Mouse (Mus musculus): ENCODE data around the gene 4930435E12Rik. TPM values are rescaled to one million over a fixed set of nuclear protein-coding genes. Genes with fewer than 3 reads are reported as not detected.

4930435E12Rik gene
- polyA plus RNA-seq, 1 experiment from 2014 or later, result not detected

DNA sequence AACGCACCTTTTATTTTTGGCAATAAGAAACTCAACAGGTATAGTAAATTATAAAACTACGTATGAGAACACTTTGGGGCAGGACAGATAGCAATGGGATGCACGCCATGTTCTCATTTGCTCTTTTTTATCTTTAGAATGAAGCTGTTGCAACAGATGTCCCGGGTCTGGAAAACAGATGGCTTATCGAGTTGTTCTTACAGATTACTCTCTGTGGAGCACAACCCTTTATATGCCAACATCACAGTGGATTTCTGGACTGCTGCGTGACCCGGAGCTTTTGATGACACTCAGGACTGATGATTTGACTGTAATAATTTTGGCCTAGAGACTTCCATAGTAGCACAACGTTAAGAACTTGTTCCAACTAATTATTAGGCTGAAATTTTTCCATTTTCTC, 60.8 kb downstream of the 4930435E12Rik start:
- H3K36me3 ChIP-seq (ENCODE audit: insufficient read depth, low read length), result peaks cover 13% of the 10 kb centered on the region; the same call in 1 of the 2 replicates
- H3K4me2 ChIP-seq (replicated peaks; ENCODE audit: low read depth, low read length), result no peak overlapping the region
- 68% methylated on average over 8 of the region's 8 CpGs for WGBS
- H3K27me3 ChIP-seq (replicated peaks; ENCODE audit: insufficient read depth, low read length), result no peaks in the 10 kb centered on the region
- peaks cover 7% of the 10 kb centered on the region; the same call in 1 of the 2 replicates for H3K4me1 ChIP-seq (ENCODE audit: insufficient read depth, low read depth, low read length)
- peak; percentile 63 for ATAC-seq
- H3K4me3 ChIP-seq (ENCODE audit: low read depth, low read length), result no peak overlapping the region
- no peak overlapping the region for H3K27ac ChIP-seq (ENCODE audit: low read length)
- H3K9me3 ChIP-seq (ENCODE audit: low read length), result no peaks in the 10 kb centered on the region
- H3K9ac ChIP-seq (replicated peaks; ENCODE audit: low read depth), result no peak overlapping the region
- TF ChIP-seq CTCF (IDR thresholded peaks at IDR 0.05) (no peak), EP300 (IDR thresholded peaks at IDR 0.05) (no peak; the same call in 1 of the 2 replicates)
- peak; percentile 80 for DNase-seq (ENCODE audit: low spot score)

DNA sequence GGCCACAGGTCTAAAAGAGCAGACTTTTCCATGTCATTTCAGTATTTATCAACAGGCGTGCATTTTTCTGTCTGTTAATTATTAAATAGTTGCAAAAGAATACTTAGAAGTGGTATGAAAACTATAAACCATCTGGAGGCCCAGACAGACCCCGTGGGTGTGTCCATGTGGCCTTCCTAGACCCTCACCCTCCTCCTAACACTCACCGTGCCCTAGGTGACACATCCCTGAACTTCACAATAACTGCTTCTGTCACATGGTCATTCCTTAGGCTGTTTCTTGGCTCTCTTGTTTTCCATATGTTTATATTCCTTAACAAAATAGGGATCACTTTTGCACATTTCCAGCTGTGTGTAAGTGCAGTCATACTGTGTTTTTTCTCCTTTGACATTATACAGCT, 61.9 kb downstream of the 4930435E12Rik start:
- 48% methylated on average over 3 of the region's 3 CpGs for WGBS
- TF ChIP-seq CTCF (IDR thresholded peaks at IDR 0.05), result no peak
- peak; percentile 39; the same call in 1 of the 2 replicates for TF ChIP-seq EP300 (IDR thresholded peaks at IDR 0.05)
- DNase-seq (ENCODE audit: low spot score) (peak; percentile 66), ATAC-seq (peak; percentile 63)
- Histone ChIP-seq H3K4me2 (replicated peaks; ENCODE audit: low read depth, low read length) (no peak overlapping the region), H3K4me1 (ENCODE audit: insufficient read depth, low read depth, low read length) (peaks cover 7% of the 10 kb centered on the region; the same call in 1 of the 2 replicates), H3K27ac (ENCODE audit: low read length) (no peak overlapping the region), H3K36me3 (ENCODE audit: insufficient read depth, low read length) (peaks cover 13% of the 10 kb centered on the region; the same call in 1 of the 2 replicates), H3K27me3 (replicated peaks; ENCODE audit: insufficient read depth, low read length) (no peaks in the 10 kb centered on the region), H3K4me3 (ENCODE audit: low read depth, low read length) (no peak overlapping the region), H3K9ac (replicated peaks; ENCODE audit: low read depth) (no peak overlapping the region), H3K9me3 (ENCODE audit: low read length) (no peaks in the 10 kb centered on the region)

GRCm38 (mm10) chr16:38763508-38763907, 65.0 kb downstream of the 4930435E12Rik start:
- Histone ChIP-seq H3K27me3 (replicated peaks; ENCODE audit: insufficient read depth, low read length) (no peaks in the 10 kb centered on the region), H3K9ac (replicated peaks; ENCODE audit: low read depth) (no peak overlapping the region), H3K4me1 (ENCODE audit: insufficient read depth, low read depth, low read length) (peaks cover 7% of the 10 kb centered on the region; the same call in 1 of the 2 replicates), H3K27ac (ENCODE audit: low read length) (no peak overlapping the region), H3K4me2 (replicated peaks; ENCODE audit: low read depth, low read length) (no peak overlapping the region), H3K4me3 (ENCODE audit: low read depth, low read length) (no peak overlapping the region), H3K36me3 (ENCODE audit: insufficient read depth, low read length) (peaks cover 23% of the 10 kb centered on the region), H3K9me3 (ENCODE audit: low read length) (no peaks in the 10 kb centered on the region)
- DNase-seq (ENCODE audit: low spot score) (no peak), ATAC-seq (no peak)
- 65% methylated on average over 4 of the region's 4 CpGs for WGBS
- TF ChIP-seq CTCF (IDR thresholded peaks at IDR 0.05) (no peak), EP300 (IDR thresholded peaks at IDR 0.05) (no peak)

DNA sequence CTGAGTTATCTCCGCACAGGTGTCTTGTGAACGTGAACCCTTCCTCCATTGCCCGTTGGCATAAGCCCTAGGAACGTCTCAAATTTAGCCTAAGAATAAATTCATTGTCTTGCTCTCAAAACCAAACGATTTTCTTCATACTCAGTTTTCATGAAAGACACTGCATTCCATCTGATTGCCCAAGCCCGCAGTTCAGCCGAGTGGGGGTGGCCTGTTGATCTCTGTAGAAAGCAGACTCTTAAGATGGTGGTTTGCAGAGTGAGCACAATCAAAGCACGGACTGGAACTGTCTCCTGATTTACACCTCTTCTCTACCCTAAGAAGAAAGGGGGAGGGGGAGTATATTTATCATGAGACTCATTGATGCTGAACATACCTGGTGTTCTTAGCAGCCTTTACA, 66.1 kb downstream of the 4930435E12Rik start:
- TF ChIP-seq EP300 (IDR thresholded peaks at IDR 0.05) (peak; percentile 55; the same call in 1 of the 2 replicates), CTCF (IDR thresholded peaks at IDR 0.05) (no peak)
- Histone ChIP-seq H3K36me3 (ENCODE audit: insufficient read depth, low read length) (peaks cover 20% of the 10 kb centered on the region; the same call in 1 of the 2 replicates), H3K9ac (replicated peaks; ENCODE audit: low read depth) (no peak overlapping the region), H3K27ac (ENCODE audit: low read length) (peak overlapping the region; percentile 62), H3K4me3 (ENCODE audit: low read depth, low read length) (no peak overlapping the region), H3K9me3 (ENCODE audit: low read length) (no peaks in the 10 kb centered on the region), H3K27me3 (replicated peaks; ENCODE audit: insufficient read depth, low read length) (no peaks in the 10 kb centered on the region), H3K4me1 (ENCODE audit: insufficient read depth, low read depth, low read length) (peaks cover 12% of the 10 kb centered on the region; the same call in 1 of the 2 replicates), H3K4me2 (replicated peaks; ENCODE audit: low read depth, low read length) (no peak overlapping the region)
- WGBS, result 57% methylated on average over 8 of the region's 8 CpGs
- ATAC-seq (peak; percentile 54), DNase-seq (ENCODE audit: low spot score) (peak; percentile 82)

Other genes with a start within 250 kb of the 4930435E12Rik start
- 19.2 and 23.6 TPM in 2 replicates for gene Arhgap31, start 115.5 kb downstream of the 4930435E12Rik start, polyA plus RNA-seq (2015; fragmentation: Nextera tagmentation; extraction: Ambion mirVana)
- 49.0 and 50.0 TPM in 2 replicates for gene B4galt4, start 86.5 kb downstream of the 4930435E12Rik start, polyA plus RNA-seq (2015; fragmentation: Nextera tagmentation; extraction: Ambion mirVana)
- gene Upk1b, start 28.4 kb downstream of the 4930435E12Rik start, polyA plus RNA-seq (2015; fragmentation: Nextera tagmentation; extraction: Ambion mirVana), result 61.3 and 71.6 TPM in 2 replicates
- 0.27 and 0.35 TPM in 2 replicates for gene Igsf11, start 63.9 kb upstream of the 4930435E12Rik start, polyA plus RNA-seq (2015; fragmentation: Nextera tagmentation; extraction: Ambion mirVana)